Mouse (Mus musculus): Measurements from ENCODE around the gene Hsd17b3. TPM values are rescaled to one million over a fixed set of nuclear protein-coding genes. Genes with fewer than 3 reads are reported as not detected.
"Not testable (repeated sequence)": the region's sequence is repeated elsewhere in the genome, so short reads cannot be mapped to it uniquely, and the experiment has no call there.

Hsd17b3 gene
- polyA plus RNA-seq, 1 experiment = not detected

DNA sequence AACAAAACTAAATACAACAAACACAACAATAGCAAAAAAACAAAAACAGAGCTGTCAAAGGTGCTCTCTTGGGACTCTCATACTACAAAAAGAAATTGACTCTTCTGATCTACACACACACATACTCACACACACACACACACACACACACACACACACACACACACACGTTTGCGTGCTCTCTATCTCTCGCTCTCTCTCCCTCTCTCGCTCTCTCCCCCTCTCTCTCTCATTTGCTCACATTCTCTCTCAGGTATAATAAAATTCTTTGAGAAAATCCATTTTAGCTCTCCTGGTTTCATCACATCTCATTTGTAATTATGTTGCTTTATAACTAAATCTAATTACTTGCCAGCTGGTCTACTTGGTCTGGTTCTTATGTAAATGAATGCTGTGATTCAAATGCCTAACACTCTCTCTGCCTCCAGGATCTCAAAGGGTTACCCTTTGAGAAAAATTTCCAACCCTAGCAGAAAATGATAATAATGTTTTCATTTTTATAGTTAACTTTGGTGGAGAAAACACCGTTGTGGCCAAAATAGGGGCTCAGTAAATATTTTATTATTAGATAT lies 28.0 kb downstream of the Hsd17b3 start:
- no peak for TF ChIP-seq TCF12 (IDR thresholded peaks at IDR 0.05; ENCODE audit: insufficient read depth, poor library complexity, severe bottlenecking)
- no peak for TF ChIP-seq MYOG (IDR thresholded peaks at IDR 0.05; ENCODE audit: control insufficient read depth in 1 of 3, insufficient read depth in 1 of 3, insufficient read length in 2 of 3, low read depth in 2 of 3)
- TF ChIP-seq POLR2AphosphoS2 (IDR thresholded peaks at IDR 0.05; ENCODE audit: insufficient read length, low read depth) = no peak
- no peak for TF ChIP-seq POLR2A (IDR thresholded peaks at IDR 0.05; ENCODE audit: insufficient read length, low read depth)
- no peak for TF ChIP-seq REST (IDR thresholded peaks at IDR 0.05; ENCODE audit: insufficient read depth, insufficient read length)
- TF ChIP-seq USF1 (IDR thresholded peaks at IDR 0.05; ENCODE audit: low read depth) = no peak
- no peak for TF ChIP-seq TCF3 (IDR thresholded peaks at IDR 0.05; ENCODE audit: insufficient read length, low read depth)
- no peak for TF ChIP-seq SRF (IDR thresholded peaks at IDR 0.05; ENCODE audit: control insufficient read depth, insufficient read length, low read depth)
- no peak for TF ChIP-seq E2F4 (IDR thresholded peaks at IDR 0.05; ENCODE audit: insufficient read depth)
- Histone ChIP-seq H3K36me3 (ENCODE audit: control insufficient read depth, insufficient read depth) (no peaks in the 10 kb centered on the region), H3K79me2 (ENCODE audit: control insufficient read depth, insufficient read depth) (no peaks in the 10 kb centered on the region), H3K4me2 (ENCODE audit: low read depth) (no peak overlapping the region), H3K27me3 (ENCODE audit: control insufficient read depth, insufficient read depth, insufficient read length) (no peaks in the 10 kb centered on the region), H3ac (ENCODE audit: control insufficient read depth, insufficient read length) (no peak overlapping the region), H3K4me3 (no peak overlapping the region)

DNA sequence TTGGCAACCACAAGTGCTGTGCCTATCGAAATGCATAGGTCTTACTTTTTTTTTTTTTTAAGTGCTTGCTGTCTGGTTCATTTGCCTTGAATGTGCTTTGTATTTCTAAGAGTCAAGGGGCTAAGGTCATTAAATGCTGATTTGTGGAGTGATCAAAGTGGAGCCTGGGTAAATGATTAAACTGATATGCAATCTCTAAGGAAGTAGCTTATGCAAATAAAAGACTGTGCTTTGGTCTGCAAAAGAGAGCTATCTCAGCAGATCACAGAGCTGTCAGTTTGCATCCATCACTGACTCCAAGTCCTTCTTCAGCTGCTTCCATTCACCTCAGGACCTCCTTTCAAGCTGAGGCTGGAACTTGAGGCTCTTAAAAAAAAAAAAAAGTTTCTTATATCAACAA lies 35.1 kb downstream of the Hsd17b3 start:
- Histone ChIP-seq H3K79me2 (ENCODE audit: control insufficient read depth, insufficient read depth) (no peaks in the 10 kb centered on the region), H3K4me3 (no peak overlapping the region), H3K27me3 (ENCODE audit: control insufficient read depth, insufficient read depth, insufficient read length) (no peaks in the 10 kb centered on the region), H3K36me3 (ENCODE audit: control insufficient read depth, insufficient read depth) (no peaks in the 10 kb centered on the region), H3K4me2 (ENCODE audit: low read depth) (no peak overlapping the region), H3ac (ENCODE audit: control insufficient read depth, insufficient read length) (no peak overlapping the region)
- TF ChIP-seq REST (IDR thresholded peaks at IDR 0.05; ENCODE audit: insufficient read depth, insufficient read length) (no peak), TCF3 (IDR thresholded peaks at IDR 0.05; ENCODE audit: insufficient read length, low read depth) (no peak), MYOG (IDR thresholded peaks at IDR 0.05; ENCODE audit: control insufficient read depth in 1 of 3, insufficient read depth in 1 of 3, insufficient read length in 2 of 3, low read depth in 2 of 3) (no peak), MYOD1 (IDR thresholded peaks at IDR 0.05; ENCODE audit: control insufficient read depth in 1 of 3, insufficient read length in 2 of 3, low read depth in 2 of 3) (no peak), SRF (IDR thresholded peaks at IDR 0.05; ENCODE audit: control insufficient read depth, insufficient read length, low read depth) (no peak), POLR2A (IDR thresholded peaks at IDR 0.05; ENCODE audit: insufficient read length, low read depth) (no peak), TCF12 (IDR thresholded peaks at IDR 0.05; ENCODE audit: insufficient read depth, poor library complexity, severe bottlenecking) (no peak), CEBPB (IDR thresholded peaks at IDR 0.05; ENCODE audit: insufficient read depth, poor library complexity, severe bottlenecking) (no peak), E2F4 (IDR thresholded peaks at IDR 0.05; ENCODE audit: insufficient read depth) (no peak), POLR2AphosphoS2 (IDR thresholded peaks at IDR 0.05; ENCODE audit: insufficient read length, low read depth) (no peak), USF1 (IDR thresholded peaks at IDR 0.05; ENCODE audit: low read depth) (no peak), MAX (IDR thresholded peaks at IDR 0.05; ENCODE audit: low read depth) (no peak)

- H3K4me3 ChIP-seq; H3K36me3 ChIP-seq (ENCODE audit: control insufficient read depth, insufficient read depth); H3K4me2 ChIP-seq (ENCODE audit: low read depth): not testable (repeated sequence)
Measured at GRCm38 (mm10) chr13:64052281-64052680, 36.7 kb downstream of the Hsd17b3 start.

GRCm38 (mm10) chr13:64050895-64051294 lies 38.1 kb downstream of the Hsd17b3 start:
- Histone ChIP-seq H3K79me2 (ENCODE audit: control insufficient read depth, insufficient read depth) (no peaks in the 10 kb centered on the region), H3K4me2 (ENCODE audit: low read depth) (no peak overlapping the region), H3ac (ENCODE audit: control insufficient read depth, insufficient read length) (no peak overlapping the region), H3K4me3 (no peak overlapping the region), H3K36me3 (ENCODE audit: control insufficient read depth, insufficient read depth) (no peaks in the 10 kb centered on the region), H3K27me3 (ENCODE audit: control insufficient read depth, insufficient read depth, insufficient read length) (no peaks in the 10 kb centered on the region)
- TF ChIP-seq MYOG (IDR thresholded peaks at IDR 0.05; ENCODE audit: control insufficient read depth in 1 of 3, insufficient read depth in 1 of 3, insufficient read length in 2 of 3, low read depth in 2 of 3) (no peak), TCF12 (IDR thresholded peaks at IDR 0.05; ENCODE audit: insufficient read depth, poor library complexity, severe bottlenecking) (no peak), POLR2A (IDR thresholded peaks at IDR 0.05; ENCODE audit: insufficient read length, low read depth) (no peak), CEBPB (IDR thresholded peaks at IDR 0.05; ENCODE audit: insufficient read depth, poor library complexity, severe bottlenecking) (no peak), E2F4 (IDR thresholded peaks at IDR 0.05; ENCODE audit: insufficient read depth) (no peak), MYOD1 (IDR thresholded peaks at IDR 0.05; ENCODE audit: control insufficient read depth in 1 of 3, insufficient read length in 2 of 3, low read depth in 2 of 3) (no peak), MAX (IDR thresholded peaks at IDR 0.05; ENCODE audit: low read depth) (no peak)

More at GRCm38 (mm10) chr13:64052281-64052680, 36.7 kb downstream of the Hsd17b3 start:
- H3K79me2 ChIP-seq (ENCODE audit: control insufficient read depth, insufficient read depth); H3ac ChIP-seq (ENCODE audit: control insufficient read depth, insufficient read length); H3K27me3 ChIP-seq (ENCODE audit: control insufficient read depth, insufficient read depth, insufficient read length): not testable (repeated sequence)

DNA sequence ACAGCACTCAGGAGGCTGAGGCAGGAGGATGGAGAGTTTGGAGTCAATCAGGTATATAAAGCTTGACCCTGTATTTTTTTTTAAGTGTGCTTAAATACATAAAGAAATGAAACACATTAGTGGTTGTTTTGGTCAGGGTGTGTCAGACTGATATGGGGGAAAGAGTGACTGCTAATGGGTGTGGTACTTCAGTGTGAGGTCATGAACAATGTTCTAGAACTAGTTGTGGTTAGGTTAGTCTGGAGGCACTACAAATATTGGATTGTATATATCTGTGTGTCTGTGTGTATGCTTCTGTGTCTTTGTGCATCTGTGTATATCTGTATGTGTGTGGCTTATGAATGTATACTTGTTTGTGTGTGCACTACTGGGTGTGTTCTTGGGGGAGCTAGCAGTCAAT lies 39.5 kb downstream of the Hsd17b3 start:
- TF ChIP-seq POLR2AphosphoS2 (IDR thresholded peaks at IDR 0.05; ENCODE audit: insufficient read length, low read depth) (no peak), USF1 (IDR thresholded peaks at IDR 0.05; ENCODE audit: low read depth) (no peak), MAX (IDR thresholded peaks at IDR 0.05; ENCODE audit: low read depth) (no peak), MYOG (IDR thresholded peaks at IDR 0.05; ENCODE audit: control insufficient read depth in 1 of 3, insufficient read depth in 1 of 3, insufficient read length in 2 of 3, low read depth in 2 of 3) (no peak), E2F4 (IDR thresholded peaks at IDR 0.05; ENCODE audit: insufficient read depth) (no peak), POLR2A (IDR thresholded peaks at IDR 0.05; ENCODE audit: insufficient read length, low read depth) (no peak), MYOD1 (IDR thresholded peaks at IDR 0.05; ENCODE audit: control insufficient read depth in 1 of 3, insufficient read length in 2 of 3, low read depth in 2 of 3) (no peak), TCF12 (IDR thresholded peaks at IDR 0.05; ENCODE audit: insufficient read depth, poor library complexity, severe bottlenecking) (no peak), SRF (IDR thresholded peaks at IDR 0.05; ENCODE audit: control insufficient read depth, insufficient read length, low read depth) (no peak), REST (IDR thresholded peaks at IDR 0.05; ENCODE audit: insufficient read depth, insufficient read length) (no peak), CEBPB (IDR thresholded peaks at IDR 0.05; ENCODE audit: insufficient read depth, poor library complexity, severe bottlenecking) (no peak), TCF3 (IDR thresholded peaks at IDR 0.05; ENCODE audit: insufficient read length, low read depth) (no peak)
- no peak overlapping the region for H3K4me3 ChIP-seq
- no peak overlapping the region for H3ac ChIP-seq (ENCODE audit: control insufficient read depth, insufficient read length)
- H3K36me3 ChIP-seq (ENCODE audit: control insufficient read depth, insufficient read depth) = no peaks in the 10 kb centered on the region
- no peaks in the 10 kb centered on the region for H3K27me3 ChIP-seq (ENCODE audit: control insufficient read depth, insufficient read depth, insufficient read length)
- H3K79me2 ChIP-seq (ENCODE audit: control insufficient read depth, insufficient read depth) = no peaks in the 10 kb centered on the region
- H3K4me2 ChIP-seq (ENCODE audit: low read depth) = no peak overlapping the region

Measured in myocyte (in vitro differentiated cells).